Mouse (Mus musculus): ENCODE data around the gene Slc25a13.

The Slc25a13 gene

DNA sequence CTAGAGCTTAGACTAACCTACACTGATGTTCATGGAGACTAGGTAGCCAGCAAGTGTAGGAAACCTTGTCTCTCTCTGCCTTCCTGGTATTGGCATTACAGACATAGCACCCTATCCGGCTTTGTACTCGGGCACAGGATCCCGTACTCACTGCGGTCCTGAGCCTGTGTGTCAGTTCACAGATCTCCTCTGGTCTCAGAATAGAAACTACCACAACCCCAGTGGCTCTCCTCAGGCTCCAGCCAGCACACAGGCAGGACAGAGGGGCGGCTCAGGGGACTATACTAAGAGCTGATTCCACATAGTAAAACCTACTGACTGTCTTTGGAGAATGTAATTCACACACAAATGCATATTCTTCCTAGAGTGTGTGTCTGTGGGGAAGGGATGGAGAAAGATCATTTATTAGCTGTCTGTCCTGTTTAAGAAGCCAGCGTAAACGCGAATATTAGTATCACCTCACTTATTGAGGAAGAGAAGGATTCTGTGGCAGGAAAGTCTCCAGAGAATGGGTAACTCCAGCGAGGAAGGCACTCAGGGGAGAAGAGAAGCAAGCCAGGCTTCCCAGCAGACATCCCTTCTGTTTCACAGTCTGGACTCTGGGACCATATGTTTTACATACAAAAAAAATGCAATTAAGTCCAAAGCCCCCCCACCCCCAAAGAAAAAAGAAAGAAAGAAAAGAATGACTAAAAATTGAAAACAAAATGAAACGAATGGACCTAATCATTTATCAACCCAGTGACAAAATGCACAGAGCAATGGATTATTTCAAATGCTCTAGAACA lies 49.4 kb downstream of the Slc25a13 start:
- no peak for DNase-seq (ENCODE audit: low spot score)

DNA sequence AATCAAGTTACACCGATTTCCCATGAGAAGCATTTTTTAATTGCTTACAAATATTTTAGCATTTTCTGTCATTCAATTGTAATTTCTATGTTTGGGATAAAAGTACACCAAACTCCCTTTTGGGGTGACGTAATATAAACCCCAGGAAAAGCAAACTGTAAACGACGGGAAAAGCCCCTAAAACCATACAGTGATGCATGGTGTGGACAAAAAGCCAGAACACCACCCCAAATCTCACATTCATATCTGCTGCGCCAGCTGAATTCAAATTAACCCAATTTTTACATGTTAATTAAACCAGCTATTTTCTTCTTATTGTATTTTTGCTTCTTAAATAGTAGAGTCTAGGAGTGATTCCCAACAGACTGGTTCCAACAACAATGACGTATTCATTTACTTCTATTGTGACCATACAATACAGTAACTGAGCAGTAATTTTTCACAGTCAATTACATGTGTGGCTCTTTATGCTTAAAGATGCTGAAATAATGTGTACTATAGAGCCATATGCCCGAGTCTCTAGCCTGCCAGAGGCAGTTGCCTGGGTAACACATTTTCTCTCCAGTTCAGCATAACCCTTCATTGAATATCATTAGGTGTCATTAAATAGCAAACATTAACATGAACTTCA lies 53.9 kb downstream of the Slc25a13 start:
- no peak for DNase-seq (ENCODE audit: low spot score)

DNA sequence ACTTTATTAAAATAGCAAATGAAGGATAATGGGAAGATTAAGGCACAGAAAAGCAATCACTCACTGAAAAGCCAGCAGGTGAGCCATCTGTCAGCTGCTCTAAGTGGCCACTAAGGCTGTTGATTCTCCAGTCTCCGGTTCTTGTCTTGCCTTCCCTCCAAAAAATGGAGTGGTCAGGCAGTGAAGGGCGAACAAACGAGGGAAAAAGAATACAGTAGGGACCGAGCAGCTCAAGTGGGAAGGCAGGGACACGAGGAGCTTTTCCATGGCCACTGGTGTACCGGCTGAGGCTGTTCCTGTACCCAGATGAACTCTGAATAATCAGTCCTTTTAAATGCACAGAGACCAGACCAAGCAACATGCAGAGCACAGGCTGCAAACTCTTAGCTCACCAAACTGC lies 54.8 kb downstream of the Slc25a13 start:
- DNase-seq (ENCODE audit: low spot score), result no peak

DNA sequence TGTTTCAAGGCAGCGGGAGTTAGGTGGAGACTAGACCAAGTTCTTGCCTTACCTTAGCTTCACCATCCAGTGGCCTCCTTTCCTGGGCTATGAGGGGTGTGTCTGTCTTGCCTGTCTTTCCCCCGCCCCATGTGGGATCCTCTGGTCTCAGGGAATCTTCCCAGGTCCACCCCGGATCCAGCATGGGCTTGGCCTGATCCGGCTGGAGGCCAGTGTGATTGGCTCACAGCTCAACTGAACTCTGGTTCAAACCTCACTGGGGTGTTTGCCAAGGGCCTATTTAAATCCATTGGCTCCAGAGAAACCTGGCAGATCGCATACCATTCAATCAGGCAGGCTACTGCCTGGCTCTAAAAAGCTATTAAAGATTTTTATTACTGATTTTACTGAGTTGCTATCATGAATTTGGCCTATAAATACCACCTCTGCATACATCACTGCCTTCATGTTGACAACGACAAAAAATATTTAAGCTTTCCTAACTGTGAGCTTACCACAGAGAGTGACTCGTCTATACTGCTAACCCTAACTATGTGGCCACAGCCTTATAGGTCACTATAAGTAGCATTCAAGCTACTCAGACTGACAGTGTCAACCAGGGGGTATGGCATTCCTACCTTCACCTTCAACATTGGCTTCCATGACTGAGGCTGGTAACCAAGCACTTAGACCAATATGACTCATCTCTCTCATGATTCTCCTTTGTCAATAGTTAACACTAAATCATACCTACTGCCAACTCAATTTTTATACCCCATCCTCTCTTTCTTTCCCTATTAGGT lies 56.1 kb downstream of the Slc25a13 start:
- no peak for DNase-seq (ENCODE audit: low spot score)

DNA sequence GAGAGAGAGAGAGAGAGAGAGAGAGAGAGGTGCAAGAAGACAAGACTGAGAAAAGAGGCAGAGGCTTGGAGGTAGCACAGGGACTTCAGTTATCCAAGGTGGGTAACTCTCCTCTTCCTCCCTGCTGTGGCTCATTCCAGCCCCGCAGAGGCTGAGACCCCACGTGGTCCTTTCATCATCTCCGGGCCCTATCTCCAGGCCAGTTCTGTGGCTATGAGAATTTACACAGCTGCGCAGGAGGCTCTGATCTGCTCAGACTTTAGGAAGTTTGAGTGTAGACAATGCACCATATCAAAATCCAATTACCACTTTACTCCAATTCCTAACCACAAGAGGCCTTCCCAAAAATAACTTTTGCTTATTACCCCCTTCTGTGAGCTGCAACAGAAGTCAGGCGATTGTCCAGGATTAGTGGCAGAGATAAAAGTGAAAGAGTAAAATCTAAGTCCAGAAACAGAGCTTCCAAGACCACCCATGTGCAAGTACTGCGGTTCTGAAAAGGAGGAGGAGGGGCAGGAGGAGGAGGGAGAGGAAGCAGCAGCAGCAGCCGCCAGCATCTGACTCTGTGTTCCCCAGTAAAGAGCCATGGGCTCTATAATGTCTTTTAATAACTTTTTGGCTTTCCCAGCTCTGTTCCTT lies 57.6 kb downstream of the Slc25a13 start:
- DNase-seq (ENCODE audit: low spot score), result no peak

DNA sequence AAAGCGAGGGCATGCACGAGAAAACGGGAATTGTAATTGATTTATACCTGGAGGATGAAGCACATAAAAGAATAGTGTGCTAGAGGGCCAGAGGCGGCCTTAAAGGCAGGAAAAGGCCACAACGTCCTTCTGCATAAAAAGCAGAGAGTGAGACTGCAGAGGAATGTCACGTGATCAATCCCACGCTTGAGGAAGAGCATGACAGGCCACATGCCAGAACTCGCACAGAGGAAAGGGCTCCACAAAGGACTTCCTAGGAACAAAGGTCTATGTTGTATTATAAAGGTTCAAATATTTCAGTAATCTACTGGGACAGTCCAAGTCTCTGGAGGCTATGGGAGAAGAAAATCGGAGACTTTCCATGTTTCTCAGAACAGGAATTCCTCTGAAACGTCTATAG lies 63.5 kb downstream of the Slc25a13 start:
- no peak for DNase-seq (ENCODE audit: low spot score)

DNA sequence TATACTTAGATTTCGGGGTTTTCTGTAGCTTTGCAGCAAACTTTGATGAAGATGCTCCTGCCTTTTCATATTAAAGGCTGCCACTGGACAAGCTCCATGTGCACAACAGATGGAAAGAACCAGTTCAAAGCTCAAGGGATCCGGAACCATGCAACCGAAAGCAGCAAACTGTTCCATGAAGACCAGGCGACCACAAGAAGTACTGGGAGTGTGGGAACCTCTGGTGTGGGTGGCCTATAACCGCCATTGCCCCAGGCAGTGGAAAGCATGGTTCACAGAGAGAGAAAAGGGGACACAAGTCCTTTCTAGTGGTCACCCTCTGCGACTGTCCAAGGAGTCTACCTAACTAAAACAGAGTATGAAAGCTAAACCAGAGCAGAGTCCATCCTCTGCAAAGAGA lies 66.2 kb downstream of the Slc25a13 start:
- DNase-seq (ENCODE audit: low spot score), result no peak

DNA sequence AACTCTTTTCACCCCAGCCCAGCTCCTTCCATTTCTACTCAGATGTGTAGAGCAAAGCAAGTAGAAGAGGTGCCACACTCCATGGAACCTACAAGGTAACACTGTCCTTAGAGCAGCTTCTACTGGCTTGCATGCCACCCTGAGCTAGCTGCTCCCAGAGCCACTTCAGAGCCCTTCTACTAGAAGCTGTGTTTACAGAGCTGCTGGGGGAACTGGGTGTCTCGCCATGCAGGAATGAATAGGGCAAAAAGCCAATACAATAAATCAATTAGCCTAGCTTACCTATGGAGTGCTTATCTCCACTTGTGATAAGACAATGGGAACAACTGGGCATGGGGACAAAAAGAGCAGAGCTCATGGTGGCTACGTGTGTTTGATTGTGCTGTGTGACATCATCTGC lies 67.2 kb downstream of the Slc25a13 start:
- no peak for DNase-seq (ENCODE audit: low spot score)

DNA sequence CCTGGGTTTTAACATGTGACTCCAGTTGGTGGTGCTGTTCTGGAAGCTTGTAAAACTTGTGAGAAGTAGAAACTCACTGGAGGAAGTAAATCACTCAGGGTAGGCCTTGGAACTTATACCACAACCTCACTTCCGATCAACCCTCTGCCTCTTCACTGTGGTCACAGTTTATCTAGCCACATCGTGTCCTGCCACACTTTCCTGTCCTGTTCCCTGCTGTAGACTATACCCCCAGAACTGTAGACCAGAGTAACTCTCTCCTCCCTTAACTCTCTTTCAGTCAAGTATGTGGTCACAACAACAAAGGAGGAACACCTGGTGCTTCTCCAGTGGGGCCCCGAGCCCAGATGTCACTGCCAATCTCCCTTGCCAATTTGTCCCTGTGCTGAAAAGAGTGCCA lies 67.6 kb downstream of the Slc25a13 start:
- DNase-seq (ENCODE audit: low spot score), result no peak

DNA sequence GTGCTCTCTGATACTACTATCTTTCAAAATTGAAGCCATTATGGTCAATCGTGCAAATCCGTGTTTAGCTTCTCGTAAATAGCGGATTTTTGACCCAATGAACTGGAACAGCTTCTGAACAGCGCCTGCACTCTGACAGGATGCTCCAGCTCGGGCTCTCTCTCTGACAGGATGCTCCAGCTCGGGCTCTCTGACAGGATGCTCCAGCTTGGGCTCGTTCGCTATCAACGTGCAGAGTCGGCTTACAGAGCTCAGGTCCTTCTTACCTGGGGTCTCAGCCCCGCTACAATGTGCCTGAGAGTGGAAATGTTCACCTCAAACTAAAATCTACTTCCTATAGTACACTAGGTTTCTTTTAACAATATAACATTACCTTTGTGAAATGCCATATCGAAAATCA lies 71.6 kb downstream of the Slc25a13 start:
- DNase-seq (ENCODE audit: low spot score), result no peak

DNA sequence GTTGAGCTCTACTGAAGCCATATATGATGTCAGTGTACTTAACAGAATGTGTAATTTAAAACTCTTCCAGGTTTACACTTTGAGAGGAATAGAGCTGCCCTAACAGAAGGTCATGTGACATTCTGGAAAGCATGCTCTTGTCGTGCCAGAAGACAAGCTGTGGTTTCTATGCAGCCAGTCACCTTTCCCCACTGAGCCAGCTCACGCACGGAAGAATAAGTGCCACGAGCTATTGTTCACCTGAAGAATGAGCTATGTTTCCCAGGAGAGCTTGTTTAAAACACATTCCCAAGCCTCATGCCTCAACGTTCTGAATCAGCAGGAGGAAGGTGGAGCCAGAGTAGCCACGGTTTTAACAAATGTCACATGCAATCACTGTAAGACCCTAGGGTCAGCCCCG lies 73.4 kb downstream of the Slc25a13 start:
- DNase-seq (ENCODE audit: low spot score), result no peak

DNA sequence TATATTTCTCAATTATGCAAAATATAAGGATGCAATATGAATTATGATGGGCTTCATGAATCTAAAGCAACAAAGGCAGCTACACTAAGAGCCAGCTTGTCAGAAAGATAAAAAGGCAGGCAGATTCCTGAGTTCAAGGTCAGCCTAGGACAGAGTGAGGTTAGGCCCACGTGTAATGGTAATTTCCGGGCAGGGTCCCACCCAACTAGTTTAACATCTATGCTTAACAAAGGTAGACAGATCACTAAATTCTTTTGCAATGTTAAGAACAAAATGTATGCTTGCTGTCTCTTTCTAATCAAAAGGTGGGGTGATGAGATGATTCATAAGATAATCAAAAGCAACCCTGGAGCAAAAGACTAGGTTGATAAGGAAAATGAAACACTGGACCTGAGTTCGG lies 76.6 kb downstream of the Slc25a13 start:
- DNase-seq (ENCODE audit: low spot score), result no peak

DNA sequence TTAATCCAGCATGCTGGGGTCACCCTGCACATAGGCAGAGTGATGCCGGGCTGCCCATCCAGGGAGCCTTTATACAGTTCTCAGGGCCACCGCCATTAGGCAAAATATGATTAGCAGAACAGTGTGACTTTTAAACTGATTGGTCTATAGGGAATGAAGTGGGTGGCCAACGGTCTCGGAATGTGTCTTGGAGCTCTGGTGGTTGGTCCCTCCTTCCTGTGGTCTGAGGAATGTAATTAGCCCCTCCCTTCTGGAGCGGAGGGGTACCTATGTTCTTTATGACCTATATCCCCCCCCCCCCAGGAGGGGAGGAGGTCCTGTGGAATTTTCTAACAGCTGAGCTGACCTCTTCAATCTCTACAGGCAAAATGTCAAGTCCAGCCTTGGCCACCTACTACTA lies 77.9 kb downstream of the Slc25a13 start:
- no peak for DNase-seq (ENCODE audit: low spot score)

DNA sequence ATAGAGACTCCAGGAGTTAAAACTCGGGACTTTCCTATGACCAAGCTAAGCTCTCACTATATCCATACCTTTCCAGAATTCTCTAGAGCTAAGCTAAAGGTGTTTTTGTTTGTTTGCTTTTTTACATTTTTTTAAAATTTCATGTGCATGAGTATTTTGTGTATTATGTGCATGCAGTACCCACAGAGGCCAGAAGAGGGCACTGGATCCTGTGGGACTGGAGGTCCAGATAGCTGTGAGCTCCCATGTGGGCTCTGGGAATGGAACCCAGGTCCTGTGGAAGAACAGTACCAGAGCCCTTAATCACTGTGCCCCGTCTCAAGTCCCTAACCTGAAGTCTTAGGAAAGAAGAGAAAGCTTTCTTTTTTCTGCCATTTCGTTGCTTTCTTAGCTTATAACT lies 80.2 kb downstream of the Slc25a13 start:
- DNase-seq (ENCODE audit: low spot score), result peak; percentile 46

DNA sequence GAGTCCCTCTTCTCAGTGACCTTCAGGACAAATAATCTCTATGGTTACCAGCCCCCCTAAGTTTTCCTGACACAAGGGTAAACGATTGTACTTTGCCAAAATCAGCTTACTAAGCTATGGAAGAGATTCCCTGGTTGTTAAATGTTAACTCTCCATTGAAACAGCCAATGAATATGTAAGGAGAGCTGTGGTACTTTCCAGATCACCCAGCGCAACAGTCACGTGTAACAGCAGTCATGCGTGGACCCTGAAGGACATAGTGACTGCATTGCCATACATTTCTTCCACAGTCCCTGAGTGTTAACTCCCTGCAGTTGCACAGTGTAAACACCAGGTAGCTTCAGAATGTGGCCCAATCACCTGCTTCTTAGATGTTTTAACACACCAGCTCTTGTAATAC lies 82.0 kb downstream of the Slc25a13 start:
- no peak for DNase-seq (ENCODE audit: low spot score)

DNA sequence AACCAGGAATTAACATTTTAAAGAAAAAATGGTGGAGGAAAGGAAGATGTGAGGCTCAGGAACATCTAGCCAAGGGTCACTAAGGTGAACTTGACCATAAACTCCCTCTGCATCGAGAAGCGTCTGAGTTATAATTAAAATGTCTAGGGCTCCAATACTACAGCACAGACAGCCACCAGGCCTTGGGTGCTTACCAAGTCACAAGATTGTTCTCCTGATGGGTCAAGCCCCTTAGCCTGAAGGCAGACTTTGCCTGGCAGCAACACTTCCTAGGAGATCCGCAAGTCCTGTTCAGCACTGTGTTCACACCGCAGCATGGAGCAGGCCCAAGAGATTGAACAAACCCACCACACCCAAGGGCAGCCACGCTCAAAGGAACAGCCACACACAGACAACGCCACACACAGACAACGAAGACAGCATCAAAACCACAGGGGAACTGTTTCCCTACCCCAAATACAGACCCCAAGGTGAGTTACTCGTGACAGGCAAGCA lies 83.4 kb downstream of the Slc25a13 start:
- no peak for DNase-seq (ENCODE audit: low spot score)

DNA sequence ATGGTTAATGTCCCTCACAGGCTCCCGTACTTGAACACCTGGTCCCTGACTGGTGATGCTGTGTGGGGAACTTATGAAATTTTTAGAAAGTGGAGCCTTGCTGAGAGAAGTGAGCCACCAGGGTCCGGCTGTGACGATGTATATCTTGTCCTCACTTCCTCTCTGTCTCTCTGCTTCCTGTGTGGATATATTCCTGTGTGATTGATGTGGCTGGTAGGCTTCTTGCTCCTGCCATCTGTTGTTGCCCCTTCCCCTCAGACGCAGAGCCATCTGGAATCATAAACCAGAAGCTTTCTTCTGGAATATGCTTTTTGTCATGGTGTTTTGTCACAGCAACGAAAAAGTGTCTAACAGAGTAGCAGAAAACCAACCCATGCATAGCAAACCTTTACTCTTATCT lies 84.9 kb downstream of the Slc25a13 start:
- DNase-seq (ENCODE audit: low spot score), result no peak

DNA sequence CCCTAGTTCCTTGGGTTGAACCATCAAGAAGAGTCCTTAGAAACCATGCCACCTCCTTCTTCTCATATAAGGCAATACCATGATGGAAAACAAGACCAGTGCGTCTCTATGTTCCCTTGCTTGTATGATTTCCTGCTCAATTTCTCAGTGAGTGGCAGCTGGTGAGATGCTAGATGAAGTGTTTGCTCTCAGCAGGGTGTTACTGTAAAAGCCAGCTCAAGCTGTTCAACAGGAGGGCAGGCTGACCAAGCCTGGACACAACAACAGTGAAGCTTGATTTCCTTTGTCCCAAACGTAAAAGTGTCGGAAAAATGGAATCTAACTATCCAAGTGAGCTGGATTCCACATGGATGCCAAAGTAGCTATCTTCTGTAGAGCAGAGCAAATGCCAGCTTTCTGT lies 91.4 kb downstream of the Slc25a13 start:
- DNase-seq (ENCODE audit: low spot score), result no peak

DNA sequence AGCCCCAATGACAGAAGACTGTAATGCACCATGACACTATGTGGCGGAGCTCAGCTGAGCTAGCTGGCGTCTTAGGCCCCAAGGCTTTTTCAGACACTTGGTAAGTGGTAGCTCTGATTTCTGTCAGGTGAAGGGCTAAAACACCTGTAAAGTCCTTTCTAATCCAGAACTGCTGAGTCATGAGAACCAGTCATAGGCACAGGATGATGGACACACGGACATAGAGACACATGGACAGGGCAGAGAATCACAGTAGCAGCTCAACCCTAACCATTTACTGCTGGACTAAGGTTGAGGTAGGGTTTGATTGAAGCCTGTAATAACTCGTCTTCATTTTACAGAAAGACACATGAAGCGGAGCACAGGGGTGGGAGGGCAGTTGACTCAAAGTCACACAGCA lies 95.1 kb downstream of the Slc25a13 start:
- no peak for DNase-seq (ENCODE audit: low spot score)

DNA sequence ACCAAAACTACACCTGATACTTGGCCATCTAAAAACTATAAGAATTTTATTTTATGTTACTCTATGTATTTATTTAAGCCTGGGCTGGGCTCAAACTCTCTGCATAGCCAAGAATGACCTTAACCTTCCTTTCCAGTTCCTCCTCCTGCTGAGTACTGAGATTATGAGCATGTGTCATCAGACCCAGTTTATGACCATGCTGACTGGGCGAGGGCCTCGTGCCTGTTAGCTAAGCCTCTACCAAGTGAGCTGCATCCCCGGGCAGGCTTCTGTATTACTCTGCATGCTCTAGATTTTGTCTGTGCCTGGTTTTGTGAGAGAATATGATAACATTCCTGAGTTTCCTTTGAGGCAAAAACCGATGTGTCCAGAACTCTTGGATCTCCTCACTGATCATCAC lies 96.1 kb downstream of the Slc25a13 start:
- DNase-seq (ENCODE audit: low spot score), result no peak

DNA sequence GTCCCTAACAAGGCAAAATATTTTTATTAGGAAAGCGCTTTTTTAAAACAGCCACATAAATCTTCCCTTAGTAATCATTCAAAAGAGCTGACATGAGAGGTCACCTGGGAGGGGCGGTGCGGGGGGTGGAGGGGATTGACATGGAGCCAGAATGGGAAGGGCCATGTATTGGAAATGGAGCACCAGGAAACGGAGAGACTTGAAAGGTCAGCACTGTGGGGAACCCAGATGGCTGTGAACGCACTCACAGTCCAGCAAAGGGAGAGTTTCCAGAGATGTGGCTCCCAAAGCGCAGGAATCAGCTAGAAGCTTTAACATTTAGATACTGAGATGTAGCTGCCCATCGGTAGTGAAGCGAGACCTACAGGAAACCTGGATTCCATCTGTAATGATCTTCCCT lies 101.2 kb downstream of the Slc25a13 start:
- no peak for DNase-seq (ENCODE audit: low spot score)

DNA sequence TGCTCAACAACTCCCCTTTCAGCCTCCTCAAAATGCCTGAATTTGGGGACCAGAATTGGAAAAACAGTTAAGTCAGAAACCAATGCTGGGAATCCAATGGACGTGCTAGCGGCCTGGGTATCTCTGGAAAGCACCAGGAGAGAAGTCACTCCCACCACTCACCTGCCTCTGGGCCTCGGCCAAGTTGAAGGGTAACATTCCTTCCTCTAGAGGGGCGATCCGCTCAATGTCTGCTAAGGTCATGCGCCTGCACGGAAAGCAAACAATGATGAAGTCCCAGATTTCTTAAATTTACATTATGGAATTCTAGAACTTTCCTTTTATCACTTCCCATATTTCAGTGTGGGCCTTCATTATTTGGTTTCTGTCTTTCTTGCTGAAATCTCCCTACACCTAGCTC lies 103.2 kb downstream of the Slc25a13 start:
- DNase-seq (ENCODE audit: low spot score), result no peak

All from testis, postnatal 10 days (tissue).